Mouse (Mus musculus): Measurements from ENCODE around the gene Cyba. TPM values are rescaled to one million over a fixed set of nuclear protein-coding genes. Genes with fewer than 3 reads are reported as not detected.

The Cyba gene
- total RNA-seq, 2 experiments from 2014 or later, result 6.7 to 7.7 TPM

DNA sequence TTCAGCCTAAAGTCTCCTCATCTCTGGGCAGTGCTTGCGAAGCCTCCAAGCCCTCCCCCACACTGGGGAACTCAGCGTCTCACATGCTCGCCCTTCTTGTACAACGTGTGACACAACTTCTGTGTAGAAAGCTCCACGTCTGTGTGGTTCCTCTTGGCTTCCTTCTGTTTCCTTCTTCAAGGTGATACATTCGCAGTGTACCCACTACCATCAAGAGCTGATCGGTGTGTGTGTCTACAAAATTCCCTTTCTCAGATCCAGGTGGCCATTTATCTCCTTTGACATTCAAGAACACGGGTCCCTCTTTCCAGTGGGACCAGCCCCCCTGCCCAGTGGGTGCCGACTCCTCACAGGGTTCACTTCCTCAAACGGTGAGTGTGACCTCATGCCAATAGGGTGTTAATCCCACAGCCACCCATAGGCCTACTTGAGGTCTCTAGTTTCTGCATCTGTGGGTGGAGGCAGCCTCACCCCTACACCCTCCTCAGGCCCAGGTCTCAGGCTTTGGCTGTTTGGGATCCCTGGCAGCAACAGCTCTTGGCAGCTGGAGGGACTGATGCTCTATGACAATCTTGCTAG is 2.6 kb downstream of the Cyba start:
- Histone ChIP-seq H3K4me3 (no peak overlapping the region), H3K27ac (no peak overlapping the region; the same call in 1 of the 2 replicates)
- no peak for DNase-seq
- TF ChIP-seq CTCF (IDR thresholded peaks at IDR 0.05), result no peak
- intact Hi-C loops (cut with DNase I), result no loop called here

DNA sequence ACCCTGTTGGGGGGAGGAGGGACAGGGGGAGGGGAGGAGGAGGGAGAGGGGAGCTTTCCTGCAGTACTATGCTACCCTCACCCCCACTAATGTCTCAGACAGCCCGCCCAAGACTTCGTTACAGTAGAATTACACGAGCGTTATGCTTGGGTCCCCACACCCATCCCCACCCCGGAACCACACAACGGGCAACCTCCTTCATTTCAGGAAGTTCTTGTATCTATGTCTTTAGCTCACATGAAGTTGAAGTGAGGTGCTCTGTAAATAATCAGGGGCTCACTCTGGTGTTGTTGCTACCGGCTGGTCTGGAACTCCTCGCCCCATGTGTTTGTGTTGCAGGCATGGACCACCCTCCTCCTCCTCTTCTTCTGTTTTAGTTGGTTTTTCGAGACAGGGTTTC is 4.6 kb downstream of the Cyba start:
- TF ChIP-seq CTCF (IDR thresholded peaks at IDR 0.05), result no peak
- intact Hi-C loops (cut with DNase I), result no loop called here

DNA sequence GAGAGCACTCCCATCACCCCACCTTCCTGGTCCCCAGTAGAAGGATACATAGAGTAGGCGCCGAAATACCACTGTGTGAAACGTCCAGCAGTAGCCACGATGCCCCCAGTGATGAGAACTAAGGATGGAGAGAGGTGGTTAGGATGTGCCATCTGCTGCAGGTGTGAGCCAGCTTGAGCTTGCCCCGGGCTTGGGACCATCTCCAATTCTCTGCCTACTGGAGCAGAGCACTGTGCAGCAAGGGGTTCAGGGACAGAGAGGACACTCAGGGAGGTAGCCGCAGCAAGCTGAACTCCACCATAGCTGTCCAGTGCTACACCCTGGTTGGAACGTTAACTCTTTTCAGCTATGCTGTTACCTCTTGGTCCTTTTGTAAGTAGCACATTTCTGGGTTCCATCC is 5.1 kb downstream of the Cyba start:
- Histone ChIP-seq H3K4me3 (no peak overlapping the region), H3K27ac (no peak overlapping the region)
- no peak for TF ChIP-seq CTCF (IDR thresholded peaks at IDR 0.05)
- intact Hi-C loops (cut with DNase I), result no loop called here
- DNase-seq, result no peak

More for the DNA sequence above, 4.6 kb downstream of the Cyba start:
- DNase-seq, result no peak
- Histone ChIP-seq H3K27ac (no peak overlapping the region), H3K4me3 (no peak overlapping the region)

DNA sequence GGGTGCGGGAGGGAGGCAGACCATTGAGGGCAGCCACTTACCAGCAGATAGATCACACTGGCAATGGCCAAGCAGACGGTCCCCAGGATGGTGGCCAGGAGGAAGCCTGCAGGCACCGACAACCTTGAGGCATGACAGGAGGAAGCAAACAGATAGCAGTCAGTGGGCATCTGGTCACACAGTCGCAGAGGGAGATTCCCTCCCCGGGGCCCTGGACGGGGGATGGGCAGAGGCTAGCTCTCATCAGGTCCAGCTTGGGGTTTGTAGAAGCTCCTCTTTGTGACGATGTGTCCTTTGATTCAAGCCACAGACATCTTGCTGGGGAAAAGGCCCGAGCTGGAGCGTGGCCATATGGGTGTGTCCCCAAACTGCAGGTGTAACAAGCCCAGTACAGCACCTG is 6.6 kb downstream of the Cyba start:
- Histone ChIP-seq H3K4me3 (no peak overlapping the region), H3K27ac (no peak overlapping the region)
- DNase-seq, result no peak
- no peak for TF ChIP-seq CTCF (IDR thresholded peaks at IDR 0.05)
- intact Hi-C loops (cut with DNase I), result no loop called here

DNA sequence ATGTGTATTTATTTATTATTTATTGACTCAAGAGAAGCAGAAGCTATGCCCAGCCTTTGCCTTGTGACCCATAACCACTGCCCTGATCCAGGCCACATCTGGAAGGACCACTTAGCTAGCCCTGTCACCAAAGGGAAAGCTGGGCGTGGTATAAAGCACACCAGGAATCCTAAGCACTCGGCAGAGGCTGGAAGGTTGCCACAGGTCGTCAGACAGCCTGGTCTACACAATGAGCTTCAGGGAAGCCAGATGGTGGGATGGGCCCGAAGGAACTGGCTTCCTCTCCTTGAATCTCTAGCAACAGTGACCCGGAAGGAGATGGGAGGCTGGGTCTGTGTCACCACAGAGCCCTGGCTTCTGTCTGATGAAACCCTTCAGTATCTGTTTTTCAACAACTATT is 9.1 kb downstream of the Cyba start:
- DNase-seq, result peak; percentile 65
- no peak overlapping the region for H3K4me3 ChIP-seq
- no peak for TF ChIP-seq CTCF (IDR thresholded peaks at IDR 0.05)
- intact Hi-C loops (cut with DNase I), result no loop called here
- peak overlapping the region; percentile 49 for H3K27ac ChIP-seq

DNA sequence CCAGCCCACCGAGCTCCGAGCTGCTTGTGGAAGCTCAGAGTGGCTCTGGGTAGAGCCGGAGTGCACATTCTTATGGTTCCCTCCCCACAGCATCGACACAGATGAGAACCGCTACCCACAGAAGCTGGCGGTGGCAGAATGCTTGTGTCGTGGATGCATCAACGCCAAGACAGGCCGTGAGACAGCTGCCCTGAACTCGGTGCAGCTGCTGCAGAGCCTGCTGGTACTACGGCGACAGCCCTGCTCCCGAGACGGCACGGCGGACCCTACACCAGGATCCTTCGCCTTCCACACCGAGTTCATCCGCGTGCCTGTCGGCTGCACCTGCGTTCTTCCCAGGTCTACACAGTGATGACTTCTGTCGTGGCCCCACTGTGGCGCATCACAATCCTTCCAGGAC is 9.5 kb downstream of the Cyba start:
- Histone ChIP-seq H3K4me3 (no peak overlapping the region), H3K27ac (peak overlapping the region; percentile 20; the same call in 1 of the 2 replicates)
- intact Hi-C loops (cut with DNase I), result no loop called here
- TF ChIP-seq CTCF (IDR thresholded peaks at IDR 0.05), result no peak
- DNase-seq, result no peak

DNA sequence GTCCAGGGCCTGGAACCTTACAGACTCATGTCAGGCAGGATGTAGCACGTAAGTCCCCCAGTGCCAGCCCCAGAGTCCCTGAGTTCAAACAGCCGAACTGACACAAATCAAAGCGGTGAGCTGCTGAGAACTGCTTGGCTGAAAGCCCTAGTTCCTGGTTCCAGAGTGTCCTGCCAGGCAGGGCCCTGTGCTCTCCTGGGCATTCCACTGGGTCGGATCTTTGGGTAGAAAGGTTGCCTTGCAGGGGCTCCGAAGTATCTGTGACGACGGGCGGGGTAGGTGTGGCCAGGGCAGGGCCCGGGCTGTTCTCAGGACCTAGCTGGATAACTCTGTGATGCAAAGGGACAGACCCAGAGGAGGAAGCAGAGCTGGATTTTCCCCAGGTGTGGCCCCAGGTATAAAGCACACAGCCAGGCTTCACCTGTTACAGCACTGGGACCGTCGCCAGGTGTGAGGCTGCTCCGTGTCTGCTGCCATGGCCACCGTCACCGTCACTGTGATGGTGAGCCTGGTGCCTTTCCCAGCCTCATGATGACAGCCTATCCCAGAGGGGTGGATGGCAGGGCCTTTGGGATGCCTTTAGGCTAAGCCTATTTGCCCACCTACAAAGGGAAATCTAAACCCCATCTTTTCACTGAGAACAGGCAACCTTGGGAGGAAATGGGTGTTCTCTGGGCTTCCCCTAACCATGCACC is 11.2 kb downstream of the Cyba start, which contains the start of gene Il17c:
Gene Il17c, plus strand, starts transcription at position 645 of the 695 bp plus-strand sequence.
- TF ChIP-seq CTCF (IDR thresholded peaks at IDR 0.05), result no peak
- no peak within 1 kb of the TSS for H3K4me3 ChIP-seq

DNA sequence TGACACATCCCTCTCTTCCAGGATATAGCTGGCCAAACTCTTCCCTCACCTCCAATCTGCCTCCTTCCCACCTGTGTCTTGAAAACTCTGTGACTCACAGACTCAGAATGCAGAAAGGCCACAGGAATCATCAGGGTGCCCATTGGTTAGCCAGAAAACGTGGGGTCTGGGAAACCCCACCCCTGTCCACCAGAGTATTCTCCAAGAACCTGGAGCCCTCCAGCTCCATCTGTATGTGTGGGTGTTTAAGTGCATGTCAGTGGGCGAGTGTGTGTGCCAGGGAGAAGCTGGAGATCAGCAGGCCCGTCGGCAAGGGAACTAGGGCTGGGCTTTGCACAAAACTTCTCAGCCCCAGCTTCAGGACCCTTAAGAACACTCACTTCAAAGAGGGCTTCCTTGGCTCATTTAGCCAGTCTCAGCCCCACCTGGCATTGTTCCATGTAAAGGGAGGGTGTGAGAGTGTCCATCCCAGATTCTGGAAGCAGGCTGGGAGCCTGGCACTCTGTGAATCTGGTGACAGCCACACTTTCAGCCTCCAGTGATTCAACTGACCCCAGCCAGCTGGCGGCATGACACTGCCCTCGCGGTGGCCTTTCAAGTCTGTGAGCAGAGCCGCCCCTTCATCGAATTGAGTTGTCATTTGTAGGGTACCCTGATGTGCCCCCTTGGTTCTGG is 12.7 kb downstream of the Cyba start:
- H3K27ac ChIP-seq, result no peak overlapping the region
- no peak for DNase-seq
- TF ChIP-seq CTCF (IDR thresholded peaks at IDR 0.05), result no peak
- H3K4me3 ChIP-seq, result no peak overlapping the region
- intact Hi-C loops (cut with DNase I), result no loop called here

More for the DNA sequence above, 11.2 kb downstream of the Cyba start, which contains the start of gene Il17c:
- DNase-seq, result no peak
- intact Hi-C loops (cut with DNase I), result no loop called here
- H3K27ac ChIP-seq, result no peak within 1 kb of the TSS

DNA sequence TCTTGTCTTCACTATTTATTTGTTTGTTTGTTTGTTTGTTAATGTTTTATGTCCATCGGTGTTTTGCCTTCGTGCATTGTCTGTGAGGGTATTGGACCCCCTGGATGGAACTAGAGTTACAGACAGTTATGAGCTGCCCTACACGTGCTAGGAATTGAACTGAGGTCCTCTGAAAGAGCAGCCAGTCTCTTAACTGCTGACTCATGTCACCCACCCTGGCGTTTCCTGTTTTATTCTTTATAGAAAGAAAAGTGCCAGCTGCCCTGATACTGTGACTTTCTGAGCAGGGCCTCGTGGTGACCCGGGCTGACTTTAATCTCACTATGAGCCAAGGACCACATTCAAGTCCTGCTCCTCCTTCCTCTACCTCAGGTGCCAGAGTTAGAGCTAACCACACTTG is 17.2 kb downstream of the Cyba start:
- intact Hi-C loops (cut with DNase I), result no loop called here
- TF ChIP-seq CTCF (IDR thresholded peaks at IDR 0.05), result no peak
- Histone ChIP-seq H3K27ac (no peak overlapping the region), H3K4me3 (no peak overlapping the region)
- no peak for DNase-seq

DNA sequence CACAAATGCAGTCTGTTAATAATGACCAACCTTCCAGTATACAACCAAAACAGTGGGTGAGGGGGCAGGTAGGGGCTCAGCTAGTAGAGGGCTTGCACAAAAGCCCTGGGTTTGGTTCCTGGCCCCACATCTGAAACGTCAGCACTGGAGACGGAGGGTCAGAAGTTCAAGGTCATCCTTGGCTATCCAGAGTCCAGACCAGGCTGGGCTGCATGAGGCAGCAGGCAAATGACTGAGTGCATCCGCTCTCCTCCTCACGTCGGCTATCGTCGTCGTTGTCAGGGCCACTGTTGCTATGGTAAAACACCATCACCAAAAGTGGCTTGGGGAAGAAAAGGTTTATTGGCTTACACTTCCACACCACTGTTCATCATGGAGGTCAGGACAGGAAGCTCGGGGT is 18.4 kb downstream of the Cyba start:
- no peak overlapping the region for H3K4me3 ChIP-seq
- no peak for DNase-seq
- no peak for TF ChIP-seq CTCF (IDR thresholded peaks at IDR 0.05)
- H3K27ac ChIP-seq, result no peak overlapping the region
- intact Hi-C loops (cut with DNase I), result no loop called here

DNA sequence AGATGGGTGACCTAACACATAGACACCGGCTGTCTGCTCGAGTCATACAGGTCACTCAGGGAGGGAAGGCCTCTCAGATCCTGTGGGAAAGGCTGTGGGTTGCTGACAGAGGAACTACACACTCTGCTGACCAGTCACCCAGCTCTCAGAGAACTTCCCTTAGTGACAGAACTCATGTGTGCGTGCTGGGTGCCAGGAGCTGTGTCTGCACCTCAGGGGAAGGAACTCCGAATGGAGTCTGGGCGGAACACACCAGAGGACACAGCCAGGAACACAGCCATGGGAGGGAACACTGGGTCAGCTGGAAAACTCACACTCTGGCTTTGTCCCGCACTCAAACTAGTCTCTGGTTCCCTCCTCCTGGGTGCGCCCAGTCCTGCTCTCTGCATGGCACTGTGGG is 25.1 kb downstream of the Cyba start:
- intact Hi-C loops (cut with DNase I), result no loop called here
- no peak for TF ChIP-seq CTCF (IDR thresholded peaks at IDR 0.05)
- Histone ChIP-seq H3K27ac (peak overlapping the region; percentile 64), H3K4me3 (no peak overlapping the region)
- DNase-seq, result peak; percentile 42

DNA sequence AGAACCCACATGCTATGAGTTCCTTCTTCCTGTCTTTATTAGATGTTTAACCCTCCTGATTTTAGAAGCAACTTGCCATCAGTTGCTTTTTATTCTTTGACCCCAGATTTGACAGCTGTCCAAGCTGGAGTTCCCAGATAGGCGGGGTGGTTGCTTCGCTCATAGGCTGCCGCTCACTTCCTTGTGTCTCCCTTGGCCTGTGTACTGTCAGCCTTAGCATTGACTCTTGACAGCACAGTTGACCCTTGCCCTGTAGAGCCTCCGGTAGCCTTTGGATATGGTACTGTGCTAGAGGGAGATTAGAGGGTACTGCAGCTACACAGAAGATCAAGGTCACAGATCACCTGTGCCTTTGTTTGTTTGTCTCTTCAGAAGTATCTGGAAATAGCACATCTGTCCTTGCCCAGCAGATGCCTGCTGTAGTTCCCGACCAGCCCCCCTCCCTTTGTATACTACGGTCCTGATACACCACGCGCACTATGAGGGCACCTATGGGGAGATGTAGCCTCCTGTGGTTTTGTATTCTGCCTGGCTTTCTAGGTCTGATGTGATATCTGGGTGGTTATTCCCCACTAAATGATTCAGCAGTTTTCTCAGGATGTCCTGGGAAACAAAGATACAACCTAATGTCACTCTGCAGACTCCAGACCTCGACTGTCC is 27.5 kb downstream of the Cyba start:
- DNase-seq, result no peak
- intact Hi-C loops (cut with DNase I), result no loop called here
- Histone ChIP-seq H3K4me3 (no peak overlapping the region), H3K27ac (no peak overlapping the region)
- no peak for TF ChIP-seq CTCF (IDR thresholded peaks at IDR 0.05)

DNA sequence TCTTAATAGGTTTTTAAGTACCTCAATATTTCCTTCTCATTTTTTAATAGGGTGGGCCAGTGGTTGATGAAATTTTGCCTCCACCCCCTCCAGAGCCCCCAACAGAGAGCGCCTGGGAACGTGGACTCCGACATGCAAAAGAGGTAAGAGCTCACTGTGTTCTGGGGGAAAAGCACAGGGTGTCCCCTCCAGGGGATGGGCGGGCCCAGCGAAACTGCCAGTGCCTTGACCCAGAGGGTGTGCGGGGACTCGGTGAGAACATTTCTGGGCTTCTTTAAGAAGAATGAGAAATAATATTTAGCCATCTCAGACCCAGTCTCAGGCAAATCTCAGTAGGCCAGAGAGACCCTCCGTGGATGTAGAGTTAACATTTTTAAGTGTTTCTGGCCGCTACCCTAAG is 34.5 kb downstream of the Cyba start:
- DNase-seq, result peak; percentile 40
- Histone ChIP-seq H3K4me3 (no peak overlapping the region), H3K27ac (no peak overlapping the region)
- intact Hi-C loops (cut with DNase I), result no loop called here
- TF ChIP-seq CTCF (IDR thresholded peaks at IDR 0.05), result no peak
